Mouse (Mus musculus): ENCODE results near the gene Olfr77. TPM values are rescaled to one million over a fixed set of nuclear protein-coding genes. Genes with fewer than 3 reads are reported as not detected.

Gene Olfr77
- total RNA-seq (2023) = not detected in 4 replicates

DNA sequence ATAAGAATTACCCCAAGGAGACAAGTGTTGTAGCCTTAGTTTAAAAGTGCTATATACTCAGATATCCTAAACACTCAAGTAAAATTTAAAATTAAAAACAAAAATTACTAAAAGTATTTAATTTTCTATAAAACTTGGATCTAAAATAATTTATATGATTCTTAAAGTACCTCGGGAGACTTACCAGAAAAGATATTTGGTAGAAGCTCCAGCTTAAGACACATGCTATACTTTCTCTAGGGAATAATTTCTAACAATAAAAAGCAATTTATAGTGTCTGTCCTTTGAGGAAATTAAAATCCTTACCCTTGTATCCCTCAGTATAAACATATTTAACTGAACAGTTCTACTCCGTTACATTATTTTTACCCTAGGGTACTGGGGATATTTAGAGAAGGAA is at the start of gene Olfr77:
TSS of gene Olfr77 (plus strand) at position 301 of the 400 bp plus-strand sequence.

DNA sequence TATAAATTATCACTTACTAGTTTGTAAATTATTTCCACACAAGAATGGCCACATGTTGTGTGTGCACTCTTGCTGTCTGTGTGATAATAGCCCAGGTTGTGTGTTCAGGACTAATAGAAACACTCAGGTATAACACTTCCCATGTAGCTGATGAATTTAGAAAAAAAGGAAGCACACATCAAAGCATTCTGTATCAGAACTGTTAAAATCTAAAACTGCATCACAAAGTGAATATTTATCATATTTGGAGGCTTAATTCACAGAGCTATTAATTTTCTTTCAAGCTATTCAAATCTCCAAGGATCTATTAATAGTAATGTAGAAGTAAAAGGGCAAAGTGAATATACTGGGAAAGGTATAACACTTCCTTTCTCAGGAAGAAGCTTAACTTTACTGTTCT is 28.8 kb upstream of the Olfr77 start, which contains the start of gene Olfr862:
TSS of gene Olfr862 (minus strand) at position 101 of the 400 bp plus-strand sequence.

Other genes with a start within 250 kb of the Olfr77 start
- gene Olfr857, start 207.4 kb upstream of the Olfr77 start, total RNA-seq (2023) = not detected in 4 replicates
- gene Olfr58, start 136.6 kb upstream of the Olfr77 start, total RNA-seq (2023) = not detected in 4 replicates
- gene Olfr859, start 112.0 kb upstream of the Olfr77 start, total RNA-seq (2023) = not detected in 4 replicates
- gene Olfr860, start 67.1 kb upstream of the Olfr77 start, total RNA-seq (2023) = not detected in 4 replicates
- not detected in 4 replicates for gene Olfr862, start 28.9 kb upstream of the Olfr77 start, total RNA-seq (2023)
- not detected in 4 replicates for gene Olfr866, start 111.2 kb downstream of the Olfr77 start, total RNA-seq (2023)
- gene Olfr867, start 140.7 kb downstream of the Olfr77 start, total RNA-seq (2023) = not detected in 4 replicates
- not detected in 4 replicates for gene Olfr868, start 181.8 kb downstream of the Olfr77 start, total RNA-seq (2023)
- gene Olfr869, start 212.1 kb downstream of the Olfr77 start, total RNA-seq (2023) = not detected in 4 replicates